Mouse (Mus musculus) CD4-positive naive resting alpha-beta T cell, adult 76 days (primary cell): ENCODE data around the gene Zfr2. TPM values are rescaled to one million over a fixed set of nuclear protein-coding genes. Genes with fewer than 3 reads are reported as not detected.

Experiments
- total RNA-seq: library from RNA; stranded (reverse); gene quantifications from one replicate; pipeline ENCODE4 v1.2.4, GENCODE M21; 2023

Gene Zfr2
- 10.6 TPM for total RNA-seq

GRCm38 (mm10) chr10:81232580-81233225, at the start of gene Zfr2:
Zfr2 (plus strand) TSS chr10:81233155.

DNA sequence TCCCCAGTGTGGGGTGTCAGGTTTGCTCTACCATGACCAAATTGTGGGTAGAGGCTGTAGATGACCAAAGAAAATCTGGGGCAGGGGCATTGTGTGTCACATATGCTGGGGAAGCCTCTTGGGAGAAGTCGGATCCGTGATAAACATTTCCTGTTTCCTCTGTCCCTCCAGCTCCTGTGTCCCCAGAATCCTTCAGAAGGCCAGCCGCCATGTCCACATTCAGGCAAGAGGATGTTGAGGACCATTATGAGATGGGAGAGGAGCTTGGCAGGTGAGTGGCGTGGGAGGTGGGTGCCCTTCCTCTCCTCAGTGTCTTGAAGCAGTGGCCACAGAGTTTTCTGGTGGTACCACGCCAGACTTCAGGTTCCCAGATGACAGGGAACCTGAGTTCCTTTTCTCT, 49.1 kb upstream of the Zfr2 start, which contains the start of gene 4930442H23Rik:
4930442H23Rik (minus strand) TSS at position 45 of the 400 bp plus-strand sequence.

DNA sequence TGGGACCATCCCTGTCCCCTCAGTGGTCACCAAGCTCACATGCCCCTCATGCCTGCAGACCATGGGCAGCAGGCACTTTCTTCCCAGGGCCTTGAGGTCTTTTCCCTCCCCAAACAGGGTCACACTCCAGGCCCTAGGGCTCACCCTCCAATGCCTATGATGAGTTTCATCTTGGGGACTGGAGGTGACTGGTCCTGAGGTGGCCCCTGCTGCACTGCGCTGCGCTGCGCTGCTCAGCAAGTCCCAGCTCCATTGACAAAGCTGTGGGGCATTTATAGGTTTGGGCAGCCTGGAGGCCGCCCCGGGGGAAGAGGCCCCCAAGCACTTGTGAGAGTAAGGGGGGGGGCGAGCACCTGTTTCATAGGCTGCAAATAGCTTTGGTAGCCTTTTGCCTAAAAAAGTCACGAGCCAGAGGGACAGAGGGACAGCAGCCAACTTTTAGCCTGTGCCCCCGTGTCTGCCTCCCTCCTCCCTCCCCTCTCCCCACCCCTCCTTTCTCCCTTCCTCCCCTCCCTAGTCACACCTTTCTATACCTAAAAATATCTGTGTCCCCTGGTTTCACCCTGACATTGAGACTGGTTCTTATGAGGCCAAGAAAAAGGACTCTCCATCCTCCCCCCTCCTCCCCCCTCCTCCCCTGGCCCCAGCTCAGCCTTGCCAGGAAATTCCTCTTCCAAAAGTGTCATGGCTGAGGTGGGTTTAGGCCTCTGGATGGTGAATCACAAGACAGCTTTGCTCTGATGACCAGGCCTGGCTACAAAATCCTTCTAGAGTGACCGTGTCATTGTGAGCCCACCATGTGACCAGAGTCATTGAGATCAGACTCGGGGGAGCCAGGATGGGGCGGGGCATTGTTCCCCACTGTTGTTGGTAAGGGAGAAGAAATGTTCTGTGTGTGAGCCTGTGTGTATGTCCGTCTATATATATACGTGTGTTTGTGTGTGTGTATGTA, 30.9 kb upstream of the Zfr2 start, which contains the start of gene Nmrk2:
Nmrk2 (minus strand) TSS at position 245 of the 952 bp plus-strand sequence.

GRCm38 (mm10) chr10:81230438-81231332, 2.3 kb upstream of the Zfr2 start, which contains the start of gene Atcay:
Atcay (minus strand) TSS chr10:81230833.

GRCm38 (mm10) chr10:81252424-81253419, 19.8 kb downstream of the Zfr2 start, which contains the start of gene Matk:
Matk (plus strand) TSS chr10:81252935.

GRCm38 (mm10) chr10:81266211-81267105, 33.5 kb downstream of the Zfr2 start, which contains the start of the genes Mrpl54 and Apba3:
Mrpl54 (minus strand) TSS chr10:81266934.
Apba3 (plus strand) TSS chr10:81266960.

GRCm38 (mm10) chr10:81291511-81292104, 58.7 kb downstream of the Zfr2 start, which contains the start of gene Tjp3:
Tjp3 (minus strand) TSS chr10:81291581.

DNA sequence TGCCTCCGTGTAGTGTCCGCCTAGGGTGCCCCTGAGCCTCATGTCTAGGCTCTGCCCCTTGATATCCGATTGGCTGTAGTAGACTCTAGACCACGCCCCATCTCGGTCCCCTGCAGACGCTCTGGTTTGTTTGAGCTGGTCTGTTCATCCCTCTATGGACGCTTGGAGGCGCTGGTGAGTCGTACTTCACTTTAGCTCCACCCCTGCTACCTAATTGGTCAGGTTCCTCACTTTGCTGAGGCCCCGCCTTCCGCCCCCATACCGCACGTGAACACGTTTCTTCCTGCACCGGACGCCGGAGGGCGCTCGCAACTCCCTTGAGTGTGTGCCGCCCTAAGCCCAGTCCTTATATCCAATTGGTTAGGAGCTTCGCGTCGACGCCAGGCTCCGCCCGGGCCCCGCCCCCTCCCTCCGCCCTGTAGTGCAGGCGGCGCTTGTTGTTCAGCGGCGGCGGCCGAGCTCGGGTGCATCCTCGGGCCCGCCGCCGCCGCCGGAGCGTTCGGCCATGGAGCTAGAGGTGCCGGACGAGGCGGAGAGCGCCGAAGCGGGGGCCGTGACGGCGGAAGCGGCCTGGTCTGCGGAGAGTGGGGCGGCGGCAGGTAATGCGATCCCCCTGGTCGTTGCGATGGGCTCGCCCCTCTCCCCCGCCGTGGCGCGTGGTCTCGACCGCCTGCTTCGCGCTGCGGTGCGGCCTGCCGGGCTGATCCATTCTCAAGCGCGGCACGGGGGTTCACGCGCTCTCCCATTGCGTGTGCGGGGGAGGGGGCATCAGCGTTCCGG, 59.8 kb downstream of the Zfr2 start, which contains the start of gene Pip5k1c:
Pip5k1c (plus strand) TSS at position 410 of the 780 bp plus-strand sequence.

Other genes starting within 250 kb of the Zfr2 start
- not detected for gene Gng7, start 218.2 kb upstream of the Zfr2 start, total RNA-seq
- gene Diras1, start 207.5 kb upstream of the Zfr2 start, total RNA-seq, result not detected
- 14.2 TPM for gene Slc39a3, start 195.7 kb upstream of the Zfr2 start, total RNA-seq
- 50.4 TPM for gene Sgta, start 173.0 kb upstream of the Zfr2 start, total RNA-seq
- gene Thop1, start 163.1 kb upstream of the Zfr2 start, total RNA-seq, result 8.4 TPM
- not detected for gene Creb3l3, start 134.3 kb upstream of the Zfr2 start, total RNA-seq
- 126 TPM for gene Map2k2, start 127.2 kb upstream of the Zfr2 start, total RNA-seq
- gene Zbtb7a, start 97.9 kb upstream of the Zfr2 start, total RNA-seq, result 49.1 TPM
- gene Pias4, start 65.2 kb upstream of the Zfr2 start, total RNA-seq, result 35.3 TPM
- gene Eef2, start 56.5 kb upstream of the Zfr2 start, total RNA-seq, result 2,404 TPM
- gene Dapk3, start 50.1 kb upstream of the Zfr2 start, total RNA-seq, result 57.0 TPM
- not detected for gene 4930442H23Rik, start 49.3 kb upstream of the Zfr2 start, total RNA-seq
- not detected for gene Nmrk2, start 31.1 kb upstream of the Zfr2 start, total RNA-seq
- gene Atcay, start 2.3 kb upstream of the Zfr2 start, total RNA-seq, result 0.85 TPM
- 16.6 TPM for gene Matk, start 19.8 kb downstream of the Zfr2 start, total RNA-seq
- 110 TPM for gene Mrpl54, start 33.8 kb downstream of the Zfr2 start, total RNA-seq
- 31.3 TPM for gene Apba3, start 33.8 kb downstream of the Zfr2 start, total RNA-seq
- gene Tjp3, start 58.4 kb downstream of the Zfr2 start, total RNA-seq, result 4.2 TPM
- 110 TPM for gene Pip5k1c, start 59.8 kb downstream of the Zfr2 start, total RNA-seq
- 42.7 TPM for gene Cactin, start 87.9 kb downstream of the Zfr2 start, total RNA-seq
- 16.5 TPM for gene Tbxa2r, start 95.6 kb downstream of the Zfr2 start, total RNA-seq
- 0.21 TPM for gene Gipc3, start 110.1 kb downstream of the Zfr2 start, total RNA-seq
- gene Hmg20b, start 117.3 kb downstream of the Zfr2 start, total RNA-seq, result 51.8 TPM
- 4.4 TPM for gene Mfsd12, start 124.3 kb downstream of the Zfr2 start, total RNA-seq
- 4.9 TPM for gene 4930404N11Rik, start 132.7 kb downstream of the Zfr2 start, total RNA-seq
- 35.7 TPM for gene Fzr1, start 145.4 kb downstream of the Zfr2 start, total RNA-seq
- 28.8 TPM for gene Dohh, start 151.3 kb downstream of the Zfr2 start, total RNA-seq
- gene Gm48551, start 151.3 kb downstream of the Zfr2 start, total RNA-seq, result 4.5 TPM
- 3.5 TPM for gene Gm48552, start 155.8 kb downstream of the Zfr2 start, total RNA-seq
- 3.1 TPM for gene Smim24, start 159.9 kb downstream of the Zfr2 start, total RNA-seq
- gene Nfic, start 222.5 kb downstream of the Zfr2 start, total RNA-seq, result 21.0 TPM
- not detected for gene Celf5, start 249.6 kb downstream of the Zfr2 start, total RNA-seq